In genomic region chr2:174329663-174330615, GRCm38 (mm10) we compare ENCODE assay signal across 8 mouse cellular contexts. TPM values are rescaled to one million over a fixed set of nuclear protein-coding genes. Genes with fewer than 3 reads are reported as not detected.
DNase-seq lines count a peak whose midpoint lies in the region; ATAC-seq lines count a peak whose summit lies in the region.

No protein-coding gene starts in this region.

- peak overlapping the region; percentile 57 for H3K4me2 ChIP-seq in hindbrain, embryonic 15.5 days

- under 1% methylated on average over 91 of the region's 131 CpGs for WGBS in hindbrain, embryonic 15.5 days

- intact Hi-C loops in left cerebral cortex, postnatal 14 days (cut with DNase I) = loop anchor here (5.0 kb wide), 1 partner anchor 132 kb away; the partner anchor contains the start of gene Atp5e

- H3K4me1 ChIP-seq in hindbrain, embryonic 15.5 days (replicated peaks) = peaks cover 51% of the 10 kb centered on the region

- peak; percentile 84 for ATAC-seq in hindbrain, embryonic 15.5 days (ENCODE audit: low FRiP score, low read depth)
- ATAC-seq in megakaryocyte progenitor cell, adult 5-6 weeks (replicated peaks; ENCODE audit: poor library complexity) = peak; percentile 22

- peak overlapping the region; percentile 99 for H3K27ac ChIP-seq in hindbrain, embryonic 15.5 days (replicated peaks)

- peak overlapping the region; percentile 100 for H3K9ac ChIP-seq in hindbrain, embryonic 15.5 days

- peak overlapping the region; percentile 99 for H3K4me3 ChIP-seq in hindbrain, embryonic 15.5 days

- no peaks in the 10 kb centered on the region for H3K9me3 ChIP-seq in hindbrain, embryonic 15.5 days

- H3K27me3 ChIP-seq in hindbrain, embryonic 15.5 days = no peaks in the 10 kb centered on the region

- no peaks in the 10 kb centered on the region for H3K36me3 ChIP-seq in hindbrain, embryonic 15.5 days

- DNase-seq in R1 (ENCODE audit: low read depth, low spot score) = peak; percentile 54
- DNase-seq in cerebellum, postnatal 36 days = peak; percentile 66 to 78
- DNase-seq in gastrocnemius, adult 18-20 months (ENCODE audit: low spot score) = peak; percentile 80
- DNase-seq in left cerebral cortex, postnatal 14 days (ENCODE audit: low spot score in 2 of 2) = peak; percentile 63 to 75
- DNase-seq in right cerebral cortex, postnatal 4 days = peak; percentile 84
- peak; percentile 93 for DNase-seq in yolk sac, embryonic 10.5 days (ENCODE audit: low spot score)

RNA-seq across cellular contexts. Expression of gene Gm20721, which starts 16.6 kb away (rescaled TPM):
- 1 to 10 TPM; 1.9 TPM for total RNA-seq in gastrocnemius, adult 18-20 months (2021)
- 11.8 and 13.1 TPM in 2 replicates for polyA plus RNA-seq in hindbrain, embryonic 15.5 days (2015; fragmentation: Nextera tagmentation; extraction: Ambion mirVana)
- total RNA-seq in left cerebral cortex, postnatal 14 days (2021) = 1 to 10 TPM; 2.3 to 2.7 TPM
- 0.12 TPM in 1 of 2 replicates, not detected in the other for total RNA-seq in megakaryocyte progenitor cell, adult 5-6 weeks (2015)
- 3.1 and 3.3 TPM in 2 replicates for total RNA-seq in megakaryocyte progenitor cell, adult 5-6 weeks (2017)

RNA-seq across cellular contexts. Expression of gene Gnas, which starts 45.8 kb away (rescaled TPM):
- 1,000 to 10,000 TPM; 1,321 to 1,349 TPM for total RNA-seq in gastrocnemius, adult 18-20 months (2021)
- polyA plus RNA-seq in hindbrain, embryonic 15.5 days (2015; fragmentation: Nextera tagmentation; extraction: Ambion mirVana) = 1,606 and 1,659 TPM in 2 replicates
- total RNA-seq in left cerebral cortex, postnatal 14 days (2021) = 1,000 to 10,000 TPM; 1,818 to 2,021 TPM
- 564 and 566 TPM in 2 replicates for total RNA-seq in megakaryocyte progenitor cell, adult 5-6 weeks (2015)
- 218 and 221 TPM in 2 replicates for total RNA-seq in megakaryocyte progenitor cell, adult 5-6 weeks (2017)

Comparison
In these comparisons a context has a peak if more than half of its experiments do, and no peak if none do; other contexts are left out.
1. Peak in every context shown above with its lines: DNase-seq, ATAC-seq, H3K4me3 ChIP-seq and H3K27ac ChIP-seq.